Mouse (Mus musculus) neural tube, embryonic 14.5 days (tissue): ENCODE data around the gene Gm40193. TPM values are rescaled to one million over a fixed set of nuclear protein-coding genes. Genes with fewer than 3 reads are reported as not detected.

Experiments used
- ATAC-seq: fragments of 200-750 bp; cut with Nextera tagmentation; 2 replicates; pipeline ENCODE4 v1.8.0; 2017; ENCODE audit warnings: low read depth, mild to moderate bottlenecking, moderate TSS enrichment, moderate library complexity
- H3K27ac ChIP-seq: fragments of 300-500 bp; sonication (generic); 2 replicates; pipeline ENCODE4 v1.5.1; 2014; ENCODE audit warnings: low read depth, mild to moderate bottlenecking, control low read depth, low read length, moderate library complexity, mixed read lengths
- H3K27me3 ChIP-seq: fragments of 300-500 bp; sonication (generic); 2 replicates; pipeline ENCODE4 v1.6.1; 2014; ENCODE audit warnings: low read length; ENCODE audit not compliant: control insufficient read depth, insufficient read depth
- H3K36me3 ChIP-seq: fragments of 300-500 bp; sonication (generic); 2 replicates; pipeline ENCODE4 v1.6.1; 2014; ENCODE audit warnings: low read length, mixed read lengths; ENCODE audit not compliant: control insufficient read depth, insufficient read depth
- H3K4me1 ChIP-seq: fragments of 300-500 bp; sonication (generic); 2 replicates; pipeline ENCODE4 v1.6.1; 2014; ENCODE audit warnings: low read length; ENCODE audit not compliant: control insufficient read depth, insufficient read depth
- H3K4me2 ChIP-seq: fragments of 300-500 bp; sonication (generic); 2 replicates; pipeline ENCODE4 v1.6.1; 2014; ENCODE audit warnings: mild to moderate bottlenecking, low read depth, low read length, control low read depth
- H3K4me3 ChIP-seq: fragments of 300-500 bp; sonication (generic); 2 replicates; pipeline ENCODE4 v1.5.1; 2014; ENCODE audit warnings: low read depth, low read length, control low read depth, mixed read lengths
- H3K9ac ChIP-seq: fragments of 300-500 bp; sonication (generic); replicated peaks from 2 replicates; pipeline ENCODE4 v1.6.1; 2014; ENCODE audit warnings: low read depth, mild to moderate bottlenecking, control low read depth, low read length, mixed read lengths
- H3K9me3 ChIP-seq: fragments of 300-500 bp; sonication (generic); 2 replicates; pipeline ENCODE4 v1.6.1; 2016; ENCODE audit warnings: low read length; ENCODE audit not compliant: control insufficient read depth
- WGBS: fragments of 180-500 bp; shearing (Covaris S2); extraction: QIAGEN DNeasy Blood & Tissue Kit; methylation state at CpG from one replicate; pipeline ENCODE4 v1.1.7; 2014; 5-methylcytosine and 5-hydroxymethylcytosine counted together
- polyA plus RNA-seq: library from polyadenylated mRNA; unstranded; fragments of >200 nt; fragmentation: Nextera tagmentation; extraction: Ambion mirVana; gene quantifications from 2 replicates; pipeline ENCODE4 v1.2.1, GENCODE M21; 2014

The Gm40193 gene
- polyA plus RNA-seq: not detected in 2 replicates

DNA sequence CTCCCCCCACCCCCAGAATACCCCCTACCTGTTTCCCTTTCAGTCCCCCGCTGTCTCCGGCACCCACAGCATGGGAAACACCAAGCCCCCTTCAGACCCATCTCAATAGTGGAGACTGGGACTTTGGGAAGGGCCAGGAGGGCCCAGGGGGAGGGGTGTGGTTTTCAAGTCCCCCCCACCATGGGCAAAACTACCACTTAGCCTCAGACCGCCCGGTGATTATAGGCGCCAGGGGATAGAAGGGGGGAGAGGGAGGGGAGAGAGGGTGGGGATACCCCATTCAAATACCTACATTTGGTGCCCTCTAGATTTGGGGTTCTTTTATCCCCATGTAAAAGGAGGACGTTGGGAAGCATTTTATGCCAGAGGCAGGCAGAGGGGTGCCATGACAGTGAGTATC lies at the start of gene Gm40193:
Gene Gm40193, minus strand, starts transcription at position 101 of the 400 bp plus-strand sequence.
- 89% methylated on average over 6 of the region's 6 CpGs for WGBS
- Histone ChIP-seq H3K9me3 (no peaks in the 10 kb centered on the region), H3K36me3 (peaks cover 6% of the 10 kb centered on the region), H3K9ac (no peak within 1 kb of the TSS), H3K4me1 (no peaks in the 10 kb centered on the region), H3K4me3 (no peak within 1 kb of the TSS), H3K4me2 (no peak within 1 kb of the TSS), H3K27me3 (no peaks in the 10 kb centered on the region), H3K27ac (no peak within 1 kb of the TSS)
- no peak for ATAC-seq

DNA sequence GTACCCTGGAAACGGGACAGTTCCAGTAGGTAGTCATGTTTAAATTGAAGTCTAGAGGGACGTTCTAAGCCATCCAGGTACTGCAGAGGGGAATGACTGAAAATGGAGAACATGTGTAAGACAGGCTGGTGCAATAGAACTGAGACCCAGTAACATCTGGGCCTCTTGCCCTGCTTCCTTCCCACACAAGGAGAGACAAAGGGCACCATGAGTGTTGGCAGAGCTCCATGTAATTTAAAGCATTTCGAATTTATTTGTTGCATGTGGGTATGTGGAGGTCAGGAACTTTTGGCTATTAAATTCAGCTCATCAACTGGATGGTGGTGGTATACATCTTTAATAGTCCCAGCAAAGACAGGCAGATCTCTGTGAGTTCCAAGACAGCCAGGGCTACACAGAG lies 49.5 kb upstream of the Gm40193 start:
- no peak overlapping the region for H3K4me3 ChIP-seq
- no peak overlapping the region for H3K9ac ChIP-seq
- no peaks in the 10 kb centered on the region for H3K9me3 ChIP-seq
- 74% methylated on average over 3 of the region's 3 CpGs for WGBS
- peaks cover 14% of the 10 kb centered on the region for H3K4me1 ChIP-seq
- no peak for ATAC-seq
- H3K27me3 ChIP-seq: no peaks in the 10 kb centered on the region
- H3K4me2 ChIP-seq: no peak overlapping the region
- no peak overlapping the region for H3K27ac ChIP-seq
- no peaks in the 10 kb centered on the region for H3K36me3 ChIP-seq

GRCm38 (mm10) chr11:70580921-70581320 lies 48.2 kb upstream of the Gm40193 start:
- Histone ChIP-seq H3K4me2 (no peak overlapping the region), H3K27ac (no peak overlapping the region), H3K36me3 (no peaks in the 10 kb centered on the region), H3K4me3 (no peak overlapping the region), H3K4me1 (peaks cover 12% of the 10 kb centered on the region), H3K9me3 (no peaks in the 10 kb centered on the region), H3K27me3 (no peaks in the 10 kb centered on the region), H3K9ac (no peak overlapping the region)
- WGBS: 85% methylated on average over 3 of the region's 3 CpGs
- no peak for ATAC-seq

DNA sequence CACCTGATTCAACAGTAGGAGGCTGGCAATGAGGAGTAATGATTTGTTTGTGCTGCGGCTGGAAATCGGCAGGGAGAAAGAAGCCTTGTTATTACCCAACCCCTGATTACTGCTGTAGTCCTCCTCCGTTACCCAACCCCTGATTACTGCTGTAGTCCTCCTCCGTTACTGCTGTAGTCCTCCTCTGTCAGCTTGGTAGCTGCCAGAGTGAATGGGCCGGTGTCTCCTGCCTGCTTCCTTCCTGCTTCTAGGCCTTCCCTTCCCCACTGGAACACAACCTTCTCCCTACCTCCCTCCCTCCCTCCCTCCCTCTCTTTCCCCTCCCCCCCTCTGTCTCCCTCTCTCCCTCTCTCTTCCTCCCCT lies 47.6 kb upstream of the Gm40193 start:
- no peak for ATAC-seq
- no peak overlapping the region for H3K27ac ChIP-seq
- H3K4me1 ChIP-seq: peaks cover 9% of the 10 kb centered on the region
- H3K27me3 ChIP-seq: no peaks in the 10 kb centered on the region
- H3K4me2 ChIP-seq: no peak overlapping the region
- H3K9me3 ChIP-seq: no peaks in the 10 kb centered on the region
- no peak overlapping the region for H3K4me3 ChIP-seq
- 34% methylated on average over 5 of the region's 5 CpGs for WGBS
- no peak overlapping the region for H3K9ac ChIP-seq
- no peaks in the 10 kb centered on the region for H3K36me3 ChIP-seq

DNA sequence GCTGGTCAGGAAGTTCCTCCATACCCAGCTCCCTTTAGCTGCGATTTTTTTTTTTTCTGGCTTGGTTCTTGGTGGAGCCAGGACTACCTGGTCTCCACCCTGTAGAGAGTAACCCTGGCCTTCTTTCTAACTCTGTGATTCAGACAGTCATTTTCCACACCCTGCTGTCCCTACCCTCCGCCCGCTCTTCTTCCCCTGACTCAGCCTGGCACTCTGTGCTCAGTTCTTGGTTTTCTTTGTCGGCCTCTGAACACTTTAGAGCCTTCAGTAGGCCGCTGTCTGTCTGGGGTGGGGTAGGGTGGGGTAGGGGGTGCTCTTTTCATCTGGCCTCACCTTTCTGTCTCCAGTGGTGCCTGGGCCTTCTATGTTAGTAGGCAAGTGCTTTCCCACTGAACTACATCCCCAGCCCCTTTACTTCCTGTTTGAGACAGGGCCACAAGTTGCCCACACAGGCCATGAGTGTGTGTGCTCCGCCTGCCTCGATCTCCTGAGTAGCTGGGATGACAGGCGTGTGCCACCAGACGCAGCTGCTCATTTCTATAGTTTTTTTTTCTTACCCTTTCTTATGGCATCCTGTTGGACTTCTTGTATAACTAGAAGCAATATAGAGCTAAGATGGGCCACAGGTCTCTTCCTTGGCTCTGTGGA lies 47.1 kb upstream of the Gm40193 start:
- Histone ChIP-seq H3K4me2 (no peak overlapping the region), H3K9me3 (no peaks in the 10 kb centered on the region), H3K9ac (no peak overlapping the region), H3K36me3 (no peaks in the 10 kb centered on the region), H3K27me3 (no peaks in the 10 kb centered on the region), H3K4me1 (peaks cover 5% of the 10 kb centered on the region), H3K4me3 (no peak overlapping the region), H3K27ac (no peak overlapping the region)
- WGBS: 85% methylated on average over 9 of the region's 9 CpGs
- ATAC-seq: no peak

DNA sequence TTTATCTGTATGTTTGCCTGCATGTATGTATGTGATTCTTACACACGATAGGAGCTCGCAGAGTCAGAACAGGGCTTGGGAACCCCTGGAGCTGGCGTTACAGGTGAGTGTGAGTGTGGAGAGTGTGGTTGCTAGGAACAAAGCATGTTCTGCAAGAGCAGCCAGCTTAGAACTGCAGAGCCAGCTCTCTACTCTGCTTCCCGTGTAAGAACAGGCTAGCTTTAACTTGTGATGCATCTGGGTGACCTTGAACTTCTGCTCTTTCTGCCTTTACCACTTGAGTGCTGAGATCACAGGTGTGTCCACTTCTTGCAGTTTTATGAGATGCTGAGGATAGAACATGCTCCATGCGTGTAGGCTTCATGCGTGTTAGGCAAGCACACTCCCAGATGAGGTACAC lies 46.2 kb upstream of the Gm40193 start:
- Histone ChIP-seq H3K4me3 (no peak overlapping the region), H3K9ac (no peak overlapping the region), H3K9me3 (no peaks in the 10 kb centered on the region), H3K4me1 (peaks cover 5% of the 10 kb centered on the region), H3K27me3 (no peaks in the 10 kb centered on the region), H3K27ac (no peak overlapping the region), H3K4me2 (no peak overlapping the region), H3K36me3 (no peaks in the 10 kb centered on the region)
- 95% methylated on average over 6 of the region's 6 CpGs for WGBS
- no peak for ATAC-seq

DNA sequence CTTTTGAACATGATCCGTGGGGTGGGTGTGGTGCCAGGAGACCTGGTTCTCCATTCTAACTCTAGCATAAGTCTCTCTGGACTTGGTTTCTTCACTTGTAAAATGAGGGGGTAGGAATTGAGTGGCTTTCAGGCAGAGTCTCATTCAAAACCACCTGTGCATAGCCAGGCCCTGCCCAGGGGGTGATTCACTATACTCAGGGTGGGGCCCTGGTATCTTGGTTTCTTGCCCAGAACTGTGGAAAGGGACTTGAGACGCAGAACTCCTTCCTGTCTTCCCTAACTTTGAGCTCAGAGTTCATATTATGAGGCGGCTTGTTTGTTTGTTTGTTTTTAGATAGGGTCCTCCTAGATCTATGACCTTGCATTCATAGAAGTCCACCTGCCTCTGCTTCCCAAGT lies 44.5 kb upstream of the Gm40193 start:
- H3K27ac ChIP-seq: no peak overlapping the region
- H3K4me2 ChIP-seq: no peak overlapping the region
- H3K4me3 ChIP-seq: no peak overlapping the region
- ATAC-seq: no peak
- no peaks in the 10 kb centered on the region for H3K27me3 ChIP-seq
- H3K9ac ChIP-seq: no peak overlapping the region
- peaks cover 8% of the 10 kb centered on the region for H3K4me1 ChIP-seq
- WGBS: 92% methylated on average over 3 of the region's 3 CpGs
- no peaks in the 10 kb centered on the region for H3K36me3 ChIP-seq
- no peaks in the 10 kb centered on the region for H3K9me3 ChIP-seq

GRCm38 (mm10) chr11:70573872-70574271 lies 41.1 kb upstream of the Gm40193 start:
- no peak overlapping the region for H3K4me3 ChIP-seq
- no peak for ATAC-seq
- H3K4me2 ChIP-seq: no peak overlapping the region
- no peaks in the 10 kb centered on the region for H3K27me3 ChIP-seq
- 42% methylated on average over 6 of the region's 6 CpGs for WGBS
- H3K36me3 ChIP-seq: no peaks in the 10 kb centered on the region
- H3K27ac ChIP-seq: no peak overlapping the region
- no peaks in the 10 kb centered on the region for H3K9me3 ChIP-seq
- H3K4me1 ChIP-seq: peaks cover 8% of the 10 kb centered on the region; the same call in 1 of the 2 replicates
- no peak overlapping the region for H3K9ac ChIP-seq

DNA sequence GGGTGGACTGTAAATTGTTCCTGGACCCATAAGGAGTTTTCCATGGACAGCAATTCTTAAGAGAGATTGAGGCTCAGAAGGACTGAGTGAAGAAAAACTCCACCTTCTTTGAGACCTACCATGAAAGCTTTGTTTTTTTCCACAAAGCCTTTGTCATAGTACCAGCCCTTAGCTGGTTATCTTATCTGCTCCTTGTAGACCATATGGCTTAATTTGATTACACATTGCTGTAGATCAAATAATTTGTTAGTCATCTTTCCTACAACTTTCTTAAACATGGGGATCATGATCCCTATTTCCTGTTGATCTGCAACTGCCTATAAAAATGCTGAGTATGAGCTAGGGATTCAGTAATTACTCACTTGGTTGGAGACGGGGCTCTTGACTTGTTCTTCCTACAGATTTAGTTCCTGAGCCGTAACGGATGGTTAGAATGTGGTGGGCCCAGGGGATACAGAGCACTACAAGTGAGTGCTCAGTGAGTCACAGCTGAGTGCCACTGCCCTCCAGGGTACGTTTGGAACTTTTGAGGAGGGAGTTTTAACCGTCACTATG lies 39.7 kb upstream of the Gm40193 start:
- no peaks in the 10 kb centered on the region for H3K27me3 ChIP-seq
- 0 out of 2 replicates have a peak, but pooled peaks cover 3% of the 10 kb centered on the region for H3K4me1 ChIP-seq
- H3K36me3 ChIP-seq: no peaks in the 10 kb centered on the region
- no peak overlapping the region for H3K4me2 ChIP-seq
- no peak overlapping the region for H3K9ac ChIP-seq
- H3K9me3 ChIP-seq: no peaks in the 10 kb centered on the region
- 58% methylated on average over 5 of the region's 5 CpGs for WGBS
- ATAC-seq: no peak
- H3K27ac ChIP-seq: no peak overlapping the region
- no peak overlapping the region for H3K4me3 ChIP-seq
